Mouse (Mus musculus) heart, embryonic 10.5 days (tissue): ENCODE results near the gene Slfn8. TPM values are rescaled to one million over a fixed set of nuclear protein-coding genes. Genes with fewer than 3 reads are reported as not detected.
A peak's percentile ranks its signal among the peaks of the same experiment; 100 is the strongest.
"Not testable (repeated sequence)": the region's sequence is repeated elsewhere in the genome, so short reads cannot be mapped to it uniquely, and the experiment has no call there.

ENCODE experiments used
- DNase-seq: peaks from one replicate; pipeline ENCODE4 v3.0.0-alpha.2; 2017; ENCODE audit warnings: low spot score
- H3K27ac ChIP-seq: fragments of 300-500 bp; sonication (generic); 2 replicates; pipeline ENCODE4 v1.5.1; 2016; ENCODE audit warnings: mild to moderate bottlenecking
- H3K27me3 ChIP-seq: fragments of 300-500 bp; sonication (generic); 2 replicates; pipeline ENCODE4 v1.6.1; 2016; ENCODE audit warnings: mild to moderate bottlenecking; ENCODE audit not compliant: poor library complexity, insufficient read depth, severe bottlenecking
- H3K36me3 ChIP-seq: fragments of 300-500 bp; sonication (generic); 2 replicates; pipeline ENCODE4 v1.6.1; 2016; ENCODE audit warnings: mild to moderate bottlenecking, moderate library complexity
- H3K4me1 ChIP-seq: fragments of 300-500 bp; sonication (generic); 2 replicates; pipeline ENCODE4 v1.6.1; 2016; ENCODE audit warnings: mild to moderate bottlenecking
- H3K4me3 ChIP-seq: fragments of 300-500 bp; sonication (generic); 2 replicates; pipeline ENCODE4 v1.5.1; 2016; ENCODE audit warnings: mild to moderate bottlenecking, moderate library complexity
- H3K9me3 ChIP-seq: fragments of 300-500 bp; sonication (generic); 2 replicates; pipeline ENCODE4 v1.6.1; 2016; ENCODE audit warnings: mild to moderate bottlenecking, moderate library complexity
- WGBS: fragments of 180-500 bp; shearing (Covaris S2); methylation state at CpG from one replicate; pipeline ENCODE4 v1.1.7; 2016; 5-methylcytosine and 5-hydroxymethylcytosine counted together
- polyA plus RNA-seq: library from polyadenylated mRNA; unstranded; fragments of >200 nt; fragmentation: Nextera tagmentation; extraction: Ambion mirVana; gene quantifications from 2 replicates; pipeline ENCODE4 v1.2.1, GENCODE M21; 2016

Gene Slfn8
- polyA plus RNA-seq, 1 experiment from 2014 or later, result 0.04 TPM

GRCm38 (mm10) chr11:83043891-83044290 lies 23.3 kb upstream of the Slfn8 start:
- H3K4me3 ChIP-seq, result no peak overlapping the region
- no peaks in the 10 kb centered on the region for H3K36me3 ChIP-seq
- no peak overlapping the region for H3K27ac ChIP-seq
- DNase-seq, result no peak
- no peaks in the 10 kb centered on the region for H3K9me3 ChIP-seq
- 77% methylated on average over 4 of the region's 4 CpGs for WGBS
- H3K27me3 ChIP-seq, result no peaks in the 10 kb centered on the region
- peaks cover 2% of the 10 kb centered on the region; the same call in 1 of the 2 replicates for H3K4me1 ChIP-seq

GRCm38 (mm10) chr11:83041000-83041399 lies 20.4 kb upstream of the Slfn8 start:
- Histone ChIP-seq H3K4me1 (peaks cover 2% of the 10 kb centered on the region; the same call in 1 of the 2 replicates), H3K4me3 (no peak overlapping the region), H3K27ac (no peak overlapping the region), H3K27me3 (no peaks in the 10 kb centered on the region), H3K9me3 (no peaks in the 10 kb centered on the region), H3K36me3 (no peaks in the 10 kb centered on the region)
- no peak for DNase-seq

- Histone ChIP-seq H3K4me3 (peak overlapping the region; percentile 50), H3K4me1 (peaks cover 2% of the 10 kb centered on the region; the same call in 1 of the 2 replicates), H3K27ac (no peak overlapping the region), H3K36me3 (no peaks in the 10 kb centered on the region), H3K9me3 (no peaks in the 10 kb centered on the region), H3K27me3 (no peaks in the 10 kb centered on the region)
- DNase-seq, result no peak
- 16% methylated on average over 1 of the region's 1 CpGs for WGBS
These were observed 19.7 kb upstream of the Slfn8 start for GRCm38 (mm10) chr11:83040325-83040724.

GRCm38 (mm10) chr11:83039796-83040195 lies 19.2 kb upstream of the Slfn8 start:
- Histone ChIP-seq H3K27ac (0 out of 2 replicates have a peak overlapping the region, but pooled peaks have one; percentile 19), H3K4me1 (peaks cover 2% of the 10 kb centered on the region; the same call in 1 of the 2 replicates), H3K27me3 (no peaks in the 10 kb centered on the region), H3K9me3 (no peaks in the 10 kb centered on the region), H3K4me3 (peak overlapping the region; percentile 50), H3K36me3 (no peaks in the 10 kb centered on the region)
- no peak for DNase-seq
- 10% methylated on average over 19 of the region's 19 CpGs for WGBS

GRCm38 (mm10) chr11:83039156-83039555 lies 18.5 kb upstream of the Slfn8 start:
- Histone ChIP-seq H3K27ac (no peak overlapping the region), H3K36me3 (no peaks in the 10 kb centered on the region), H3K4me1 (peaks cover 2% of the 10 kb centered on the region; the same call in 1 of the 2 replicates), H3K27me3 (no peaks in the 10 kb centered on the region), H3K9me3 (no peaks in the 10 kb centered on the region), H3K4me3 (peak overlapping the region; percentile 50; the same call in 1 of the 2 replicates)
- no peak for DNase-seq
- 78% methylated on average over 1 of the region's 1 CpGs for WGBS

GRCm38 (mm10) chr11:83038686-83039085 lies 18.1 kb upstream of the Slfn8 start:
- not testable (repeated sequence) for H3K4me1 ChIP-seq, H3K9me3 ChIP-seq, H3K27me3 ChIP-seq, DNase-seq, H3K27ac ChIP-seq, H3K36me3 ChIP-seq, H3K4me3 ChIP-seq
- 74% methylated on average over 3 of the region's 3 CpGs for WGBS

GRCm38 (mm10) chr11:83019561-83020519 lies 770 bp downstream of the Slfn8 start:
- DNase-seq, H3K4me3 ChIP-seq, H3K36me3 ChIP-seq, H3K27me3 ChIP-seq, H3K27ac ChIP-seq, H3K4me1 ChIP-seq, H3K9me3 ChIP-seq: not testable (repeated sequence)
- WGBS, result 71% methylated on average over 18 of the region's 18 CpGs

GRCm38 (mm10) chr11:83016093-83016492 lies 4.5 kb downstream of the Slfn8 start:
- no peaks in the 10 kb centered on the region for H3K27me3 ChIP-seq
- no peaks in the 10 kb centered on the region for H3K9me3 ChIP-seq
- no peak overlapping the region for H3K27ac ChIP-seq
- no peaks in the 10 kb centered on the region for H3K36me3 ChIP-seq
- no peak overlapping the region for H3K4me3 ChIP-seq
- H3K4me1 ChIP-seq, result no peaks in the 10 kb centered on the region
- no peak for DNase-seq

- 90% methylated on average over 1 of the region's 1 CpGs for WGBS
- H3K4me3 ChIP-seq, result no peak overlapping the region
- no peaks in the 10 kb centered on the region for H3K4me1 ChIP-seq
- H3K27me3 ChIP-seq, result no peaks in the 10 kb centered on the region
- no peak for DNase-seq
- no peaks in the 10 kb centered on the region for H3K36me3 ChIP-seq
- H3K9me3 ChIP-seq, result no peaks in the 10 kb centered on the region
- no peak overlapping the region for H3K27ac ChIP-seq
These were observed 7.3 kb downstream of the Slfn8 start for GRCm38 (mm10) chr11:83013356-83013755.

GRCm38 (mm10) chr11:82991469-82992166 lies 29.0 kb downstream of the Slfn8 start, which contains the start of gene Slfn9:
Gene Slfn9, minus strand, starts transcription at chr11:82991830.
- H3K36me3 ChIP-seq, result peaks cover 6% of the 10 kb centered on the region; the same call in 1 of the 2 replicates
- H3K4me3 ChIP-seq, result peak within 1 kb of the TSS; percentile 65
- peak within 1 kb of the TSS; percentile 86 for H3K27ac ChIP-seq
- DNase-seq, result peak; percentile 79
- no peaks in the 10 kb centered on the region for H3K27me3 ChIP-seq
- WGBS, result 3% methylated on average over 14 of the region's 14 CpGs
- peaks cover 12% of the 10 kb centered on the region for H3K4me1 ChIP-seq
- H3K9me3 ChIP-seq, result no peaks in the 10 kb centered on the region

- DNase-seq, result peak; percentile 82
- WGBS, result 4% methylated on average over 19 of the region's 19 CpGs
- H3K27me3 ChIP-seq, H3K9me3 ChIP-seq: not testable (repeated sequence)
- Histone ChIP-seq H3K4me3 (peak overlapping the region; percentile 65), H3K36me3 (peaks cover 11% of the 10 kb centered on the region), H3K4me1 (peaks cover 12% of the 10 kb centered on the region), H3K27ac (peak overlapping the region; percentile 86)
These were observed 29.8 kb downstream of the Slfn8 start for GRCm38 (mm10) chr11:82990612-82991385.

- H3K4me1 ChIP-seq, result peaks cover 12% of the 10 kb centered on the region
- WGBS, result 27% methylated on average over 12 of the region's 12 CpGs
- no peaks in the 10 kb centered on the region for H3K9me3 ChIP-seq
- peak overlapping the region; percentile 65; the same call in 1 of the 2 replicates for H3K4me3 ChIP-seq
- H3K27ac ChIP-seq, result no peak overlapping the region
- H3K36me3 ChIP-seq, result peaks cover 23% of the 10 kb centered on the region
- DNase-seq, result no peak
- no peaks in the 10 kb centered on the region for H3K27me3 ChIP-seq
These were observed 31.3 kb downstream of the Slfn8 start for GRCm38 (mm10) chr11:82989357-82989756.
